Comparison of ENCODE assay signal across 9 mouse cellular contexts in genomic region chr5:116485069-116485468, GRCm38 (mm10).
A peak's percentile ranks its signal among the peaks of the same experiment; 100 is the strongest.
DNase-seq lines count a peak whose midpoint lies in the region; ATAC-seq and TF ChIP-seq lines count a peak whose summit lies in the region.
"Had no signal": no experiment of that assay in that cellular context is flagged by ENCODE, and none has a peak within 500 bp of the region (broad histone marks: within the 10 kb centered on the region; RNA-seq: fewer than 3 reads in every experiment).

No protein-coding gene starts in this region.

- no peak overlapping the region for H3K9ac ChIP-seq in heart, postnatal 0 days (replicated peaks; ENCODE audit: low read depth, low read length)
- no peak overlapping the region for H3K9ac ChIP-seq in midbrain, postnatal 0 days (replicated peaks; ENCODE audit: low read length, poor library complexity, severe bottlenecking)
- H3K9ac ChIP-seq: neural tube, embryonic 12.5 days had no signal

- no peak for TF ChIP-seq EP300 in heart, postnatal 0 days (IDR thresholded peaks at IDR 0.05; ENCODE audit: low read depth)

- no peak overlapping the region for H3K4me3 ChIP-seq in heart, postnatal 0 days (ENCODE audit: low read depth, low read length)
- no peak overlapping the region for H3K4me3 ChIP-seq in midbrain, postnatal 0 days (ENCODE audit: low read depth, low read length)
- H3K4me3 ChIP-seq: neural tube, embryonic 12.5 days had no signal

- no peaks in the 10 kb centered on the region for H3K36me3 ChIP-seq in heart, postnatal 0 days (replicated peaks; ENCODE audit: control insufficient read depth, insufficient read depth, low read length)
- H3K36me3 ChIP-seq in midbrain, postnatal 0 days (ENCODE audit: insufficient read depth, low read length), result no peaks in the 10 kb centered on the region

- H3K27ac ChIP-seq in heart, postnatal 0 days (ENCODE audit: low read depth), result no peak overlapping the region
- peak overlapping the region; percentile 62 for H3K27ac ChIP-seq in midbrain, postnatal 0 days (ENCODE audit: low read depth, low read length)
- H3K27ac ChIP-seq: neural tube, embryonic 12.5 days had no signal

- ATAC-seq in heart, postnatal 0 days (ENCODE audit: insufficient read depth, low read depth), result peak; percentile 47; the same call in 1 of the 2 replicates
- peak; percentile 79 for ATAC-seq in midbrain, postnatal 0 days (ENCODE audit: low FRiP score)
- no peak for ATAC-seq in megakaryocyte progenitor cell, adult 5-6 weeks (replicated peaks; ENCODE audit: poor library complexity)

- no peak for TF ChIP-seq CTCF in heart, postnatal 0 days (IDR thresholded peaks at IDR 0.05; ENCODE audit: low read depth)
- TF ChIP-seq CTCF in midbrain, postnatal 0 days (IDR thresholded peaks at IDR 0.05), result no peak

- peak; percentile 31 for DNase-seq in testis, postnatal 14 days (ENCODE audit: low spot score)
- DNase-seq in testis, postnatal 10 days (ENCODE audit: low spot score), result no peak
- peak; percentile 50 for DNase-seq in heart, postnatal 0 days (ENCODE audit: low spot score)
- DNase-seq in kidney, postnatal 36 days, result peak; percentile 73 to 82
- peak; percentile 86 for DNase-seq in midbrain, postnatal 0 days (ENCODE audit: low spot score)
- DNase-seq in frontal cortex, postnatal 36 days (ENCODE audit: low spot score in 2 of 2), result no peak
- no peak for DNase-seq in spleen, postnatal 36 days (ENCODE audit: low spot score in 2 of 2)

- H3K4me2 ChIP-seq in heart, postnatal 0 days (ENCODE audit: low read depth, low read length), result no peak overlapping the region
- no peak overlapping the region for H3K4me2 ChIP-seq in midbrain, postnatal 0 days (ENCODE audit: low read depth, low read length, poor library complexity, severe bottlenecking)
- H3K4me2 ChIP-seq: neural tube, embryonic 12.5 days had no signal

- WGBS in heart, postnatal 0 days, result 2% methylated on average over 5 of the region's 5 CpGs
- WGBS in midbrain, postnatal 0 days, result 4% methylated on average over 5 of the region's 5 CpGs

- no peaks in the 10 kb centered on the region for H3K9me3 ChIP-seq in heart, postnatal 0 days (replicated peaks; ENCODE audit: control insufficient read depth, low read length)
- H3K9me3 ChIP-seq in midbrain, postnatal 0 days (ENCODE audit: low read length), result no peaks in the 10 kb centered on the region
- H3K9me3 ChIP-seq: neural tube, embryonic 12.5 days had no signal

- no peaks in the 10 kb centered on the region for H3K27me3 ChIP-seq in heart, postnatal 0 days (ENCODE audit: control insufficient read depth, insufficient read depth, low read length)
- no peaks in the 10 kb centered on the region for H3K27me3 ChIP-seq in midbrain, postnatal 0 days (ENCODE audit: insufficient read depth, low read length)
- H3K27me3 ChIP-seq: neural tube, embryonic 12.5 days had no signal

- H3K4me1 ChIP-seq in heart, postnatal 0 days (ENCODE audit: control insufficient read depth, insufficient read depth), result no peaks in the 10 kb centered on the region
- H3K4me1 ChIP-seq in midbrain, postnatal 0 days (ENCODE audit: insufficient read depth, low read length), result peaks cover 16% of the 10 kb centered on the region

Comparison
In these comparisons a context has a peak if more than half of its experiments do, and no peak if none do; other contexts are left out.
1. DNase-seq: peak in testis, postnatal 14 days (single experiment), heart, postnatal 0 days (single experiment), kidney, postnatal 36 days (2 of 2) and midbrain, postnatal 0 days (single experiment); none in testis, postnatal 10 days (single experiment), frontal cortex, postnatal 36 days (0 of 2) and spleen, postnatal 36 days (0 of 2).